Comparison of ENCODE assay signal across 8 mouse cellular contexts in the genomic region with DNA sequence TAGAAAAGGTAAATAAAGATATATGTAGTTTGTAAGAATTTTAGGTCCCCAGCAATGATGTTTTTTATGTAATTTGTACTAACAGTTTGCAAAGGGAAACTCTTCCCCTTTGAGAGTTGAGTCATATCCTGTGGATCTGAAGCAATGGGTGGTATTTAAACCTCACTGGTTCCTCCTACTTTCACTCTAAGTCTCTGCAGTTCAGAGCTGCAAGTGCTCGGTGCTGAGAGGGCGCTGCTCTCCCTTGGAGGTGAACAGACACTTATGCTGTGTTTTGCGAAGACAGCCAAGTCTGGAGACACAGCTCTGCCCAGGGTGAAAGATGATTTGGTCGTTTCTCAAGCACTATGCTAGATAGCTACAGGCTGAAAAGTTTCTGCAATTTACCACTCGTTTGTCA.
DNase-seq lines count a peak whose midpoint lies in the region; ATAC-seq and TF ChIP-seq lines count a peak whose summit lies in the region.

No protein-coding gene starts in this region.

- H3K4me3 ChIP-seq in spleen, adult 2 months (ENCODE audit: extremely low read depth, insufficient read depth, insufficient read length): no peak overlapping the region
- peak overlapping the region; percentile 26 for H3K4me3 ChIP-seq in bone marrow macrophage, adult 2 months (ENCODE audit: insufficient read depth, low read length)
- H3K4me3 ChIP-seq in macrophage (ENCODE audit: inconsistent target): peak overlapping the region; percentile 38
- H3K4me3 ChIP-seq in forebrain, embryonic 16.5 days (replicated peaks; ENCODE audit: low read length): no peak overlapping the region
- no peak overlapping the region for H3K4me3 ChIP-seq in forebrain, embryonic 12.5 days (replicated peaks)
- no peak overlapping the region for H3K4me3 ChIP-seq in hindbrain, embryonic 10.5 days

- 7% methylated on average over 5 of the region's 5 CpGs for WGBS in spleen, adult 2 months
- 2% methylated on average over 5 of the region's 5 CpGs for WGBS in macrophage (ENCODE audit: missing documents)
- 50% methylated on average over 5 of the region's 5 CpGs for WGBS in forebrain, embryonic 16.5 days
- 50% methylated on average over 5 of the region's 5 CpGs for WGBS in forebrain, embryonic 12.5 days
- 53% methylated on average over 5 of the region's 5 CpGs for WGBS in hindbrain, embryonic 10.5 days

- H3K27me3 ChIP-seq in spleen, adult 2 months (ENCODE audit: control insufficient read depth, insufficient read depth, low read length): no peaks in the 10 kb centered on the region
- no peaks in the 10 kb centered on the region for H3K27me3 ChIP-seq in forebrain, embryonic 16.5 days (replicated peaks; ENCODE audit: control insufficient read depth, insufficient read depth, low read length)
- H3K27me3 ChIP-seq in forebrain, embryonic 12.5 days: no peaks in the 10 kb centered on the region
- no peaks in the 10 kb centered on the region for H3K27me3 ChIP-seq in hindbrain, embryonic 10.5 days (ENCODE audit: insufficient read depth, poor library complexity, severe bottlenecking)

- no peak overlapping the region for H3K9ac ChIP-seq in forebrain, embryonic 16.5 days (replicated peaks; ENCODE audit: low read depth, low read length)
- H3K9ac ChIP-seq in forebrain, embryonic 12.5 days: no peak overlapping the region

- no peaks in the 10 kb centered on the region for H3K36me3 ChIP-seq in spleen, adult 2 months (ENCODE audit: control insufficient read depth, insufficient read depth, low read length)
- no peaks in the 10 kb centered on the region for H3K36me3 ChIP-seq in macrophage (ENCODE audit: inconsistent target)
- H3K36me3 ChIP-seq in forebrain, embryonic 16.5 days (ENCODE audit: control insufficient read depth, insufficient read depth): no peaks in the 10 kb centered on the region
- H3K36me3 ChIP-seq in forebrain, embryonic 12.5 days (replicated peaks): no peaks in the 10 kb centered on the region
- no peaks in the 10 kb centered on the region for H3K36me3 ChIP-seq in hindbrain, embryonic 10.5 days

- peaks cover 45% of the 10 kb centered on the region for H3K79me2 ChIP-seq in macrophage (ENCODE audit: inconsistent target)

- no peak for TF ChIP-seq POLR2A in spleen, adult 2 months (IDR thresholded peaks at IDR 0.05; ENCODE audit: low read depth, low read length)
- TF ChIP-seq POLR2A in bone marrow macrophage, adult 2 months (IDR thresholded peaks at IDR 0.05; ENCODE audit: borderline replicate concordance, low read depth, low read length): no peak

- no peak overlapping the region for H3K4me2 ChIP-seq in forebrain, embryonic 16.5 days (ENCODE audit: low read length)
- no peak overlapping the region for H3K4me2 ChIP-seq in forebrain, embryonic 12.5 days

- H3K27ac ChIP-seq in spleen, adult 2 months (ENCODE audit: insufficient read depth, low read length): no peak overlapping the region
- peak overlapping the region; percentile 42 for H3K27ac ChIP-seq in bone marrow macrophage, adult 2 months (ENCODE audit: insufficient read depth, low read depth, low read length)
- peak overlapping the region; percentile 61 for H3K27ac ChIP-seq in macrophage
- no peak overlapping the region for H3K27ac ChIP-seq in forebrain, embryonic 16.5 days (ENCODE audit: low read length)
- no peak overlapping the region for H3K27ac ChIP-seq in forebrain, embryonic 12.5 days
- no peak overlapping the region for H3K27ac ChIP-seq in hindbrain, embryonic 10.5 days

- no peak for ATAC-seq in forebrain, embryonic 16.5 days
- ATAC-seq in forebrain, embryonic 12.5 days (ENCODE audit: low FRiP score): no peak

- DNase-seq in spleen, adult 2 months (ENCODE audit: low read depth in 1 of 2, low spot score in 2 of 2): peak; percentile 8 to 12
- no peak for DNase-seq in spleen, adult 12 weeks (ENCODE audit: low spot score)
- DNase-seq in layer of hippocampus, adult 9-11 months: peak; percentile 62
- DNase-seq in hindbrain, embryonic 10.5 days (ENCODE audit: low spot score): no peak

- H3K4me1 ChIP-seq in spleen, adult 2 months (ENCODE audit: control insufficient read depth, insufficient read depth, insufficient read length): no peaks in the 10 kb centered on the region
- H3K4me1 ChIP-seq in bone marrow macrophage, adult 2 months (ENCODE audit: control insufficient read depth, insufficient read depth, low read length): peaks cover 8% of the 10 kb centered on the region
- H3K4me1 ChIP-seq in forebrain, embryonic 16.5 days (replicated peaks; ENCODE audit: control insufficient read depth, insufficient read depth, low read length): no peaks in the 10 kb centered on the region
- H3K4me1 ChIP-seq in forebrain, embryonic 12.5 days: no peaks in the 10 kb centered on the region
- no peaks in the 10 kb centered on the region for H3K4me1 ChIP-seq in hindbrain, embryonic 10.5 days (replicated peaks)

- TF ChIP-seq CTCF in spleen, adult 2 months (IDR thresholded peaks at IDR 0.05; ENCODE audit: extremely low read depth, insufficient read depth, insufficient read length, insufficient replicate concordance): no peak
- no peak for TF ChIP-seq CTCF in bone marrow macrophage, adult 2 months (IDR thresholded peaks at IDR 0.05; ENCODE audit: low read depth, low read length)

- H3K9me3 ChIP-seq in forebrain, embryonic 16.5 days (ENCODE audit: control insufficient read depth, low read length): no peaks in the 10 kb centered on the region
- no peaks in the 10 kb centered on the region for H3K9me3 ChIP-seq in forebrain, embryonic 12.5 days
- H3K9me3 ChIP-seq in hindbrain, embryonic 10.5 days: no peaks in the 10 kb centered on the region

Comparison
In these comparisons a context has a peak if more than half of its experiments do, and no peak if none do; other contexts are left out.
1. DNase-seq: peak in spleen, adult 2 months (2 of 2) and layer of hippocampus, adult 9-11 months (single experiment); none in spleen, adult 12 weeks (single experiment) and hindbrain, embryonic 10.5 days (single experiment).
2. H3K27ac ChIP-seq: peak in bone marrow macrophage, adult 2 months (single experiment) and macrophage (single experiment); none in spleen, adult 2 months (single experiment), forebrain, embryonic 16.5 days (single experiment), forebrain, embryonic 12.5 days (single experiment) and hindbrain, embryonic 10.5 days (single experiment).
3. H3K4me3 ChIP-seq: peak in bone marrow macrophage, adult 2 months (single experiment) and macrophage (single experiment); none in spleen, adult 2 months (single experiment), forebrain, embryonic 16.5 days (single experiment), forebrain, embryonic 12.5 days (single experiment) and hindbrain, embryonic 10.5 days (single experiment).